Mouse (Mus musculus) midbrain, embryonic 13.5 days (tissue): Measurements from ENCODE around the gene Gli3. TPM values are rescaled to one million over a fixed set of nuclear protein-coding genes. Genes with fewer than 3 reads are reported as not detected.
A peak's percentile ranks its signal among the peaks of the same experiment; 100 is the strongest.

Experiments used
- ATAC-seq: fragments of 200-750 bp; cut with Nextera tagmentation; 2 replicates; pipeline ENCODE4 v1.8.0; 2017; ENCODE audit warnings: mild to moderate bottlenecking, moderate TSS enrichment, moderate library complexity
- H3K27ac ChIP-seq: fragments of 300-500 bp; sonication (generic); 2 replicates; pipeline ENCODE4 v1.5.1; 2015; ENCODE audit warnings: inconsistent platforms, mild to moderate bottlenecking, moderate library complexity
- H3K27me3 ChIP-seq: fragments of 300-500 bp; sonication (generic); 2 replicates; pipeline ENCODE4 v1.6.1; 2015; ENCODE audit warnings: mild to moderate bottlenecking, inconsistent platforms
- H3K36me3 ChIP-seq: fragments of 300-500 bp; sonication (generic); 2 replicates; pipeline ENCODE4 v1.6.1; 2015; ENCODE audit warnings: mild to moderate bottlenecking, inconsistent platforms
- H3K4me1 ChIP-seq: fragments of 300-500 bp; sonication (generic); replicated peaks from 2 replicates; pipeline ENCODE4 v1.6.1; 2015; ENCODE audit warnings: inconsistent platforms
- H3K4me2 ChIP-seq: fragments of 300-500 bp; sonication (generic); replicated peaks from 2 replicates; pipeline ENCODE4 v1.6.1; 2015; ENCODE audit warnings: moderate library complexity, mild to moderate bottlenecking, inconsistent platforms
- H3K4me3 ChIP-seq: fragments of 300-500 bp; sonication (generic); replicated peaks from 2 replicates; pipeline ENCODE4 v1.5.1; 2015; ENCODE audit warnings: mild to moderate bottlenecking, inconsistent platforms
- H3K9ac ChIP-seq: fragments of 300-500 bp; sonication (generic); replicated peaks from 2 replicates; pipeline ENCODE4 v1.6.1; 2015; ENCODE audit warnings: mild to moderate bottlenecking, inconsistent platforms
- H3K9me3 ChIP-seq: fragments of 300-500 bp; sonication (generic); 2 replicates; pipeline ENCODE4 v1.6.1; 2016; ENCODE audit warnings: mild to moderate bottlenecking, inconsistent platforms
- WGBS: fragments of 180-500 bp; shearing (Covaris S2); methylation state at CpG from one replicate; pipeline ENCODE4 v1.1.7; 2015; 5-methylcytosine and 5-hydroxymethylcytosine counted together
- polyA plus RNA-seq: library from polyadenylated mRNA; unstranded; fragments of >200 nt; fragmentation: Nextera tagmentation; extraction: Ambion mirVana; gene quantifications from 2 replicates; pipeline ENCODE4 v1.2.1, GENCODE M21; 2015

Gene Gli3
- polyA plus RNA-seq, 1 experiment from 2014 or later: 17.6 TPM

DNA sequence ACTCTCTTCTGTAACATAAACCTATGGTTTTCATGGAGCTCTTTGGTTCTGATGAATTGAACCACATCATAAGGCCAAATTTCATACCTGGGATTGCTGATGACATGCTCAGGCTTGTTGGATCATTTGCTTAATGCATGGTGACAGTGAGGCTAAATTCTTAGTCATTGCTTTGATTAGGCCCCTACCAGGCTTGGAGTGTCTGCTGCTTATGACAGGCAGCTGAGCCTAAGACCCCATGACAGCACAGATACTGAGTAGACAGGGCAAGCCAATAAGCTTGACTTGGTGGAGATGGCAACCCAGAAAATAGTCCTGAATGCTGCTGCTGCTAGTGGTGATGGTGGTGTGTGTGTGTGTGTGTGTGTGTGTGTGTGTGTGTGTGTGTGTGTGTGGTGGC is 47.9 kb downstream of the Gli3 start:
- H3K27me3 ChIP-seq: no peaks in the 10 kb centered on the region
- H3K4me1 ChIP-seq: peaks cover 13% of the 10 kb centered on the region
- H3K9ac ChIP-seq: no peak overlapping the region
- no peak overlapping the region for H3K4me2 ChIP-seq
- H3K9me3 ChIP-seq: no peaks in the 10 kb centered on the region
- H3K36me3 ChIP-seq: no peaks in the 10 kb centered on the region
- H3K4me3 ChIP-seq: no peak overlapping the region
- no peak overlapping the region for H3K27ac ChIP-seq
- no peak for ATAC-seq

DNA sequence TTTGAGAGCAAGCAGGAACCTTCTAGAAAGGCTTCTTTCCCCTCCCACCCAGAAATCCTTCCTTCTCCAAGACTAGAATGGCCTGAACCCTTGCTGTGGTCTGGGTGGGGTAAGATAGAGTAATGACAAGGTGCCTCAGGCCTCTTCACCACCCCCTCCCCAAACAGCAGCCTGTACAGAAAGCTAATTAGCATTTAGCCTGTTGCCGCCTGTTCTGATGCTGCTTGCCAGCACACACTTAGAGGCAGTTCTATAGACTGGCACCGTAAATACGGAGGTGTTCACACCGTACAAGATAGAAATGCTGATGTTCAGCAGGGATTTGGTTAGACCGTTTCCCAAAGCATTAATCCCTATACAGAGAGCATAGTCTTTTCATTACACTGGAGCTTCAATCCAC is 50.1 kb downstream of the Gli3 start:
- peaks cover 21% of the 10 kb centered on the region for H3K4me1 ChIP-seq
- peak; percentile 36; the same call in 1 of the 2 replicates for ATAC-seq
- H3K27ac ChIP-seq: no peak overlapping the region
- no peaks in the 10 kb centered on the region for H3K27me3 ChIP-seq
- no peaks in the 10 kb centered on the region for H3K9me3 ChIP-seq
- no peak overlapping the region for H3K9ac ChIP-seq
- 52% methylated on average over 5 of the region's 5 CpGs for WGBS
- no peak overlapping the region for H3K4me2 ChIP-seq
- no peak overlapping the region for H3K4me3 ChIP-seq
- no peaks in the 10 kb centered on the region for H3K36me3 ChIP-seq

DNA sequence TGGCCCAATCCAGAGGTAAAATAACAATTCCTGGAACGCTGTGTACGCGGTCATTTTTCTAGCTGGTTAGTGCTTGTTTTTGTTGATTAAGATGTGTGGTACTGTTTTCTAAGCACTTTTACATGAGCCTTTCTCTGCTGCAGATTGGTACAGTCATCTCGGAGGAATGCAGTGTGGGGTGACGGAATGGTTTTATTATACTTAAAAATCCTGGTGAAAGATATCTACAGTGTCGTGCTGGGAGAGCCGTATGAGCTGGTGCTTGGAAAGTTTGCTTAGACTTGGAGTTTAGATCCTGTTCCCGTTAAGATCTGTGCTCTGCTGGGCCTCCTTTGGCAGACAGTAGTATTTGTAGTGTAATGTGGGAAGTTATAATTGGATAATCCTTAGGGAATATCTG is 51.0 kb downstream of the Gli3 start:
- Histone ChIP-seq H3K27ac (no peak overlapping the region), H3K9me3 (no peaks in the 10 kb centered on the region), H3K4me2 (no peak overlapping the region), H3K27me3 (no peaks in the 10 kb centered on the region), H3K4me3 (no peak overlapping the region), H3K9ac (no peak overlapping the region), H3K4me1 (peaks cover 26% of the 10 kb centered on the region), H3K36me3 (no peaks in the 10 kb centered on the region)
- no peak for ATAC-seq
- 90% methylated on average over 8 of the region's 8 CpGs for WGBS

GRCm38 (mm10) chr13:15517048-15517760 is 54.2 kb downstream of the Gli3 start:
- no peak overlapping the region for H3K9ac ChIP-seq
- no peaks in the 10 kb centered on the region for H3K36me3 ChIP-seq
- H3K4me2 ChIP-seq: no peak overlapping the region
- H3K4me1 ChIP-seq: peaks cover 30% of the 10 kb centered on the region
- H3K4me3 ChIP-seq: no peak overlapping the region
- 68% methylated on average over 9 of the region's 9 CpGs for WGBS
- no peaks in the 10 kb centered on the region for H3K27me3 ChIP-seq
- peak overlapping the region; percentile 61 for H3K27ac ChIP-seq
- no peaks in the 10 kb centered on the region for H3K9me3 ChIP-seq
- ATAC-seq: peak; percentile 72

DNA sequence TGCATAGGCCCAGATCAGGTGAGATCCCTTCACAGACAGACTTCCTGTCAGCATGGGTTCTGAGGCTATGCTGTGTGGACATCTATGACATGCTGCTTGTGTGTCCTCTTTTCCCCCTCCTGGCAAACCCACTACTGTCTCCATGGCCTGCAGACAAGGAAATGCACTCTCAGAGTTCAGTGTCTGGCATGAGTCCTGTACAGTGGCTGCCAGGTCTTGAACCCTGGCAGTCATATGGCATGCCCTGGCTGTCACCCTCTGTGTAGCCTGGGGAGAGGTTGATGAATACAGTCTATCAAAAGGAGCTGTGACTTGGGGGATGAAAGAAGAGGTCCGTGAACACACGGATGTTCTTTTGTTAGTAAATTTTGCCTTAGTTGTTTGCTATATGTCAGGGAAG is 57.3 kb downstream of the Gli3 start:
- H3K27ac ChIP-seq: no peak overlapping the region
- ATAC-seq: no peak

DNA sequence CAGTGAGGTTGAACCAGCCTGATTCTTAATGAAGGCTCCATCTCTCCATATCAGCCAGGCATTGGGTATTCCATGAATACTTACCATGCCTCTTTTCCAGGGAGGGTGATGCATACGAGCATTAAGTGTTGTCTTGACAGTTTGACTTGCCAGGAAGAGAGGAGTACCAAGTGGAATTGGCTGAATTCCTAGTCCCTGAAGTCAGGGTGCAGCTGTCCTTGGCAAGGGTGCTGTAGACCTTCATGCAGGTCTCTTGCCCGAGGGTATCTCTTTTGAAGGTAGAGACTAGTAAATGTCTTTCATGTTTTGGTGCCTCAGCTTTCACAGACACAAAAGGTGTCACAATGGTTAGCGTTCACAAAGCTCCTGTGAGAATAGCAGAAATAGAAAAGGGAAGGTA is 59.1 kb downstream of the Gli3 start:
- H3K9ac ChIP-seq: no peak overlapping the region
- 90% methylated on average over 3 of the region's 3 CpGs for WGBS
- peaks cover 15% of the 10 kb centered on the region for H3K4me1 ChIP-seq
- no peaks in the 10 kb centered on the region for H3K27me3 ChIP-seq
- H3K4me2 ChIP-seq: no peak overlapping the region
- H3K9me3 ChIP-seq: no peaks in the 10 kb centered on the region
- H3K27ac ChIP-seq: no peak overlapping the region
- no peak for ATAC-seq
- no peak overlapping the region for H3K4me3 ChIP-seq
- no peaks in the 10 kb centered on the region for H3K36me3 ChIP-seq

More for the DNA sequence above, 57.3 kb downstream of the Gli3 start:
- H3K4me3 ChIP-seq: no peak overlapping the region
- no peak overlapping the region for H3K9ac ChIP-seq
- no peaks in the 10 kb centered on the region for H3K27me3 ChIP-seq
- H3K36me3 ChIP-seq: no peaks in the 10 kb centered on the region
- WGBS: 59% methylated on average over 2 of the region's 2 CpGs
- H3K4me2 ChIP-seq: no peak overlapping the region
- H3K4me1 ChIP-seq: peaks cover 19% of the 10 kb centered on the region
- H3K9me3 ChIP-seq: no peaks in the 10 kb centered on the region

GRCm38 (mm10) chr13:15524208-15524607 is 61.2 kb downstream of the Gli3 start:
- Histone ChIP-seq H3K27ac (no peak overlapping the region), H3K4me3 (no peak overlapping the region), H3K27me3 (no peaks in the 10 kb centered on the region), H3K36me3 (no peaks in the 10 kb centered on the region), H3K4me1 (peaks cover 11% of the 10 kb centered on the region), H3K9me3 (no peaks in the 10 kb centered on the region), H3K9ac (no peak overlapping the region), H3K4me2 (no peak overlapping the region)
- 90% methylated on average over 8 of the region's 8 CpGs for WGBS
- no peak for ATAC-seq

DNA sequence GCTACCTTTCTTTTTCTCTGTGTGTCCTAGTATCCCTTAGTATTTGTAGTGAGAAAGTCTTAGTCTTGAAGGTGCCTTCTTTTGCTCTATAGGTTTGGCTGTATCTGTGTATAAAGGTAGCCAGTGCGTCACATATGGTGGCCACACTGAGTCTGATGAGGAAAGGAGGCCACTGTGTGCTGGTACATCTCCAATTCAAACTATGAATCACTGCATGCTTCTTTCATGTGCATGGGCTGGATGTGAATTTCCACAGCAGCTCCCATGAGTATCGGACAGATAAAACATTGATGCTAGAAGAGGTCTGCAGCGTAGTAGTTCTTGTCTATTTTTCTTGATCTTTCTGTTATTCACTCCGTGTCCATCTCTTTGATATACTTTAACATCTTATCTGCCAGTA is 63.7 kb downstream of the Gli3 start:
- Histone ChIP-seq H3K36me3 (no peaks in the 10 kb centered on the region), H3K9me3 (no peaks in the 10 kb centered on the region), H3K27ac (no peak overlapping the region), H3K4me1 (peaks cover 6% of the 10 kb centered on the region; the same call in 1 of the 2 replicates), H3K27me3 (no peaks in the 10 kb centered on the region), H3K4me2 (no peak overlapping the region), H3K9ac (no peak overlapping the region), H3K4me3 (no peak overlapping the region)
- 92% methylated on average over 4 of the region's 4 CpGs for whole genome bisulfite sequencing
- ATAC-seq: no peak

- Histone ChIP-seq H3K4me2 (no peak overlapping the region), H3K27ac (no peak overlapping the region), H3K9me3 (no peaks in the 10 kb centered on the region), H3K4me1 (peaks cover 6% of the 10 kb centered on the region; the same call in 1 of the 2 replicates), H3K4me3 (no peak overlapping the region), H3K27me3 (no peaks in the 10 kb centered on the region), H3K36me3 (no peaks in the 10 kb centered on the region), H3K9ac (no peak overlapping the region)
- 77% methylated on average over 3 of the region's 3 CpGs for WGBS
- no peak for ATAC-seq
These were observed 68.5 kb downstream of the Gli3 start for GRCm38 (mm10) chr13:15531568-15531967.

DNA sequence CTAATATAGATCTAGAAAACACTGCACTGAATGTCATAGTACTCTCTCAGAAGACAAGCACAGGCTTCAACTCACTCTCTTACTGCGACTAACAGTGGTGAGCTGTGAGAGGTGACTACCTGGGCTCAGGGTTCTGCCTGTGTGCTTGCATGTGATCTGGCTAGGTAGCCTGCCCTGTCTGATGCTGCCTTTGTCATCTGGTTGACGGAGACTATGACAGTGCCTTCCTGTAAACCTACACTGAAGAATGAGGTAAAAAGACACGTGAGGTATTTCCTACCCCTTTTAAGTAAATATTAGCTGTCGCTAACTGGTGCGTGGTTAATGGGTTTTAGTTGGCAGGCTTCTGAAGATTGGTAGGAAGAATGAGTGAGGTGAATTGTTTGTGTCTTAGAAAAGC is 74.2 kb downstream of the Gli3 start:
- Histone ChIP-seq H3K4me3 (no peak overlapping the region), H3K4me2 (no peak overlapping the region), H3K4me1 (peaks cover 35% of the 10 kb centered on the region), H3K9ac (no peak overlapping the region), H3K27ac (peak overlapping the region; percentile 56; the same call in 1 of the 2 replicates), H3K27me3 (no peaks in the 10 kb centered on the region), H3K9me3 (no peaks in the 10 kb centered on the region), H3K36me3 (no peaks in the 10 kb centered on the region)
- no peak; the same call in 1 of the 2 replicates for ATAC-seq
- 42% methylated on average over 5 of the region's 5 CpGs for WGBS

DNA sequence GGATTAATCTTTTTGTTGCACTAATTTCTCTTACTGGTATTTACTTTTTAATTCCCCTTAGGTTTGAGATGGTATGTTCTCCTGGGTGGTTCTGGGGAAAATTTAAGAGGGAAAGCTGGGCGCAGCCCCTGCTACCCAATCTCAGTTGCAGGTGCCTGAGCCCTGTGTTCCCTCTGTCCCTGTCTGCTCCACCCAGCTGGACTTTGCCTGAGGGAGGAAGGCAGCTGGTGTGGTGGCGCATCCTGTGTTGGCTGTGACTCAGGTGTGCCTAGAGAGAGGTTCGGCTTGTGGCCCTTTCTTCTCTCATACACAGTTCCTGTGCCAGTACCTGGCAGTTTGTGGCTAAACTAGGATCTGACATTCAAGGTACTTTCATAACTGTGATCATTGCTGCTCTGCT is 74.6 kb downstream of the Gli3 start:
- Histone ChIP-seq H3K9me3 (no peaks in the 10 kb centered on the region), H3K27me3 (no peaks in the 10 kb centered on the region), H3K27ac (no peak overlapping the region), H3K9ac (no peak overlapping the region), H3K4me1 (peaks cover 39% of the 10 kb centered on the region), H3K4me2 (no peak overlapping the region), H3K4me3 (no peak overlapping the region), H3K36me3 (no peaks in the 10 kb centered on the region)
- 80% methylated on average over 3 of the region's 3 CpGs for WGBS
- no peak for ATAC-seq

DNA sequence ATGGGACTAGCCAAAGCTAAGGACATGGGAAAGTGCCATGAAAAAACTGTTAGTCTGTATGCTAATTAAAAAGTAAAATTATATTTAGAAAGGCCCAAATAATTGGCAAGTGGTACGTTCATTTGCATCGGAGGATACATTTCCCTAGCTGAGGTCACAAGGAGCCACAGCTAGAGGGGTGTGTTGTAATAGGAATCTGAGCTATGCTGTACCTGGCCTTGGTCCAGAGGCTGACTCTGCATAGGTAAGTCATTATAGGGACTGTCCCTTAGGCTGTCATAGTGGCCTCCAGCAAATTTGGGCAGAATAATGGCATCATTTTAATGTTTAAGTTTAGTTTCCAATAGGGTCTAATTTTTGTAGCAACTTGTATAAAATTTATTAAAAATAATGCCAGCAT is 75.4 kb downstream of the Gli3 start:
- H3K27me3 ChIP-seq: no peaks in the 10 kb centered on the region
- H3K36me3 ChIP-seq: no peaks in the 10 kb centered on the region
- no peak overlapping the region for H3K27ac ChIP-seq
- peaks cover 46% of the 10 kb centered on the region for H3K4me1 ChIP-seq
- no peak overlapping the region for H3K4me2 ChIP-seq
- H3K9me3 ChIP-seq: no peaks in the 10 kb centered on the region
- H3K4me3 ChIP-seq: no peak overlapping the region
- no peak overlapping the region for H3K9ac ChIP-seq
- WGBS: 85% methylated on average over 2 of the region's 2 CpGs
- no peak for ATAC-seq

DNA sequence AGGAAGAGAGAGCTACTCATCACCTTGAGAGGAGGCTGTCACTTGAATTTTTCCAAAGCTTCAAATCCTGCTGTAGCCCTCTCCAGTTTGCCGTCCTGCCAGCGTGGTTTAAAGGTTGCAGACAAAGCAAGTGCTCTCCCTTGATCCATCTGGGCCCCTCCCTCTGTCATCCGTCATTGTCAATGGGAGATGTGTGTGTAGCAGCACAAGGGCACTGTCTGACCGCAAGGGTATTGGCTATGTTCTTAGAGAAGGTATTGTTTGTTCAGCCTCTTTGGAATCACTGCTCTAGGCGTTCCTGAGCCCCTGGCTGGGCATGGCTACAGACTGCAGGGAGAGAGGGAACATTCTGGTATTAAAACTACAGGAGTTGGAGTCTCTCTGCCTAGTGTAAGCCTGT is 79.0 kb downstream of the Gli3 start:
- Histone ChIP-seq H3K9me3 (no peaks in the 10 kb centered on the region), H3K9ac (no peak overlapping the region), H3K27me3 (no peaks in the 10 kb centered on the region), H3K27ac (peak overlapping the region; percentile 76), H3K4me3 (no peak overlapping the region), H3K4me1 (peaks cover 81% of the 10 kb centered on the region), H3K36me3 (no peaks in the 10 kb centered on the region), H3K4me2 (no peak overlapping the region)
- ATAC-seq: peak; percentile 65
- WGBS: 7% methylated on average over 5 of the region's 5 CpGs
